Mouse (Mus musculus) testis, adult 2 months (tissue): ENCODE results near the gene Tango6. TPM values are rescaled to one million over a fixed set of nuclear protein-coding genes. Genes with fewer than 3 reads are reported as not detected.

Source experiments
- H3K27ac ChIP-seq: fragments of 200-500 bp; 2 replicates; pipeline ENCODE4 v1.5.1; 2012; ENCODE audit warnings: low read depth, low read length; ENCODE audit not compliant: control insufficient read depth, insufficient read depth
- H3K27me3 ChIP-seq: fragments of 200-500 bp; 2 replicates; pipeline ENCODE4 v1.6.1; 2012; ENCODE audit warnings: mild to moderate bottlenecking, low read length, moderate library complexity; ENCODE audit not compliant: control insufficient read depth, insufficient read depth
- H3K36me3 ChIP-seq: fragments of 200-500 bp; 2 replicates; pipeline ENCODE4 v1.6.1; 2012; ENCODE audit warnings: mild to moderate bottlenecking, low read length; ENCODE audit not compliant: control insufficient read depth, insufficient read depth
- H3K4me1 ChIP-seq: fragments of 200-500 bp; 2 replicates; pipeline ENCODE4 v1.6.1; 2012; ENCODE audit warnings: low read length; ENCODE audit not compliant: control insufficient read depth, insufficient read depth
- H3K4me3 ChIP-seq: fragments of 200-500 bp; 2 replicates; pipeline ENCODE4 v1.5.1; 2012; ENCODE audit warnings: low read depth, mild to moderate bottlenecking, low read length, moderate library complexity, mixed read lengths; ENCODE audit not compliant: control insufficient read depth
- CTCF ChIP-seq: fragments of 200-500 bp; IDR thresholded peaks from 2 replicates; pipeline ENCODE4 v1.5.1; 2012; ENCODE audit warnings: low read depth, mild to moderate bottlenecking, inconsistent platforms, low read length, moderate library complexity; ENCODE audit not compliant: control insufficient read depth, insufficient read depth, insufficient replicate concordance
- POLR2A ChIP-seq: fragments of 200-500 bp; IDR thresholded peaks from 2 replicates; pipeline ENCODE4 v1.6.1; 2012; ENCODE audit warnings: low read depth, mild to moderate bottlenecking, inconsistent platforms, low read length, moderate library complexity; ENCODE audit not compliant: control insufficient read depth
- polyA plus RNA-seq: library from polyadenylated mRNA; depleted of rRNA; stranded (reverse); fragments of >200 nt; gene quantifications from 2 replicates; pipeline ENCODE4 v1.2.3, GENCODE M21; 2012

The Tango6 gene
- polyA plus RNA-seq, 1 experiment = 3.3 TPM

- no peak overlapping the region for H3K4me3 ChIP-seq
- no peaks in the 10 kb centered on the region for H3K27me3 ChIP-seq
- H3K36me3 ChIP-seq = no peaks in the 10 kb centered on the region
- TF ChIP-seq POLR2A = no peak
- TF ChIP-seq CTCF = no peak
- H3K4me1 ChIP-seq = no peaks in the 10 kb centered on the region
- no peak overlapping the region for H3K27ac ChIP-seq
Measured at GRCm38 (mm10) chr8:106769147-106769805, 86.4 kb downstream of the Tango6 start.

GRCm38 (mm10) chr8:106770596-106771179 lies 87.8 kb downstream of the Tango6 start:
- TF ChIP-seq CTCF (no peak), POLR2A (no peak)
- Histone ChIP-seq H3K27me3 (no peaks in the 10 kb centered on the region), H3K27ac (no peak overlapping the region)

GRCm38 (mm10) chr8:106772094-106772493 lies 89.2 kb downstream of the Tango6 start:
- TF ChIP-seq POLR2A (no peak), CTCF (no peak)
- H3K27me3 ChIP-seq = no peaks in the 10 kb centered on the region
- no peak overlapping the region for H3K4me3 ChIP-seq
- H3K4me1 ChIP-seq = no peaks in the 10 kb centered on the region
- H3K27ac ChIP-seq = no peak overlapping the region
- H3K36me3 ChIP-seq = no peaks in the 10 kb centered on the region

More at GRCm38 (mm10) chr8:106770596-106771179, 87.8 kb downstream of the Tango6 start:
- no peak overlapping the region for H3K4me3 ChIP-seq
- H3K36me3 ChIP-seq = no peaks in the 10 kb centered on the region
- no peaks in the 10 kb centered on the region for H3K4me1 ChIP-seq

- Histone ChIP-seq H3K27ac (no peak overlapping the region), H3K4me1 (no peaks in the 10 kb centered on the region), H3K27me3 (no peaks in the 10 kb centered on the region), H3K4me3 (no peak overlapping the region), H3K36me3 (no peaks in the 10 kb centered on the region)
- TF ChIP-seq POLR2A (no peak), CTCF (no peak)
Measured at GRCm38 (mm10) chr8:106772501-106772900, 89.6 kb downstream of the Tango6 start.

GRCm38 (mm10) chr8:106774567-106775320 lies 91.9 kb downstream of the Tango6 start:
- H3K4me1 ChIP-seq = no peaks in the 10 kb centered on the region
- TF ChIP-seq POLR2A (no peak), CTCF (no peak)
- H3K27me3 ChIP-seq = no peaks in the 10 kb centered on the region
- H3K4me3 ChIP-seq = no peak overlapping the region
- no peaks in the 10 kb centered on the region for H3K36me3 ChIP-seq
- H3K27ac ChIP-seq = no peak overlapping the region

- TF ChIP-seq CTCF (no peak), POLR2A (no peak)
- no peaks in the 10 kb centered on the region for H3K27me3 ChIP-seq
- H3K4me1 ChIP-seq = no peaks in the 10 kb centered on the region
- no peaks in the 10 kb centered on the region for H3K36me3 ChIP-seq
- no peak overlapping the region for H3K4me3 ChIP-seq
- H3K27ac ChIP-seq = no peak overlapping the region
Measured at GRCm38 (mm10) chr8:106789623-106790022, 106.8 kb downstream of the Tango6 start.

- Histone ChIP-seq H3K27me3 (no peaks in the 10 kb centered on the region), H3K4me3 (no peak overlapping the region), H3K36me3 (no peaks in the 10 kb centered on the region), H3K4me1 (no peaks in the 10 kb centered on the region), H3K27ac (no peak overlapping the region)
- TF ChIP-seq POLR2A (no peak), CTCF (no peak)
Measured at GRCm38 (mm10) chr8:106794820-106795219, 112.0 kb downstream of the Tango6 start.
